Mouse (Mus musculus): ENCODE data around the gene Arhgap9. TPM values are rescaled to one million over a fixed set of nuclear protein-coding genes. Genes with fewer than 3 reads are reported as not detected.
A peak's percentile ranks its signal among the peaks of the same experiment; 100 is the strongest.

Arhgap9 gene
- polyA plus RNA-seq, 1 experiment from 2014 or later, result 5.5 TPM

- peak overlapping the region; percentile 94 for H3K27ac ChIP-seq (ENCODE audit: low read length)
- peaks cover 7% of the 10 kb centered on the region for H3K27me3 ChIP-seq (ENCODE audit: control insufficient read depth, insufficient read depth, low read depth, low read length)
- H3K36me3 ChIP-seq (ENCODE audit: control insufficient read depth, insufficient read depth, low read length), result peaks cover 3% of the 10 kb centered on the region; the same call in 1 of the 2 replicates
- H3K4me1 ChIP-seq (replicated peaks; ENCODE audit: control insufficient read depth, insufficient read depth, low read length), result peaks cover 14% of the 10 kb centered on the region
- peak overlapping the region; percentile 66 for H3K9ac ChIP-seq (ENCODE audit: low read length)
- WGBS, result under 1% methylated on average over 31 of the region's 31 CpGs
- peak overlapping the region; percentile 97 for H3K4me2 ChIP-seq (ENCODE audit: low read depth, low read length)
- H3K4me3 ChIP-seq (ENCODE audit: low read length), result peak overlapping the region; percentile 62
- peak; percentile 72 for ATAC-seq (ENCODE audit: low read depth)
- H3K9me3 ChIP-seq (ENCODE audit: control insufficient read depth, low read length), result no peaks in the 10 kb centered on the region
Measured at GRCm38 (mm10) chr10:127338930-127339682, 17.3 kb downstream of the Arhgap9 start.

GRCm38 (mm10) chr10:127339683-127340576, 18.2 kb downstream of the Arhgap9 start:
- peak overlapping the region; percentile 97 for H3K4me2 ChIP-seq (ENCODE audit: low read depth, low read length)
- H3K27ac ChIP-seq (ENCODE audit: low read length), result peak overlapping the region; percentile 94
- ATAC-seq (ENCODE audit: low read depth), result peak; percentile 77
- peaks cover 14% of the 10 kb centered on the region for H3K4me1 ChIP-seq (replicated peaks; ENCODE audit: control insufficient read depth, insufficient read depth, low read length)
- H3K4me3 ChIP-seq (ENCODE audit: low read length), result peak overlapping the region; percentile 62
- under 1% methylated on average over 40 of the region's 42 CpGs for WGBS
- peak overlapping the region; percentile 66 for H3K9ac ChIP-seq (ENCODE audit: low read length)
- H3K9me3 ChIP-seq (ENCODE audit: control insufficient read depth, low read length), result no peaks in the 10 kb centered on the region
- H3K27me3 ChIP-seq (ENCODE audit: control insufficient read depth, insufficient read depth, low read depth, low read length), result peaks cover 7% of the 10 kb centered on the region
- no peaks in the 10 kb centered on the region for H3K36me3 ChIP-seq (ENCODE audit: control insufficient read depth, insufficient read depth, low read length)

- Histone ChIP-seq H3K9me3 (ENCODE audit: control insufficient read depth, low read length) (no peaks in the 10 kb centered on the region), H3K4me2 (ENCODE audit: low read depth, low read length) (peak overlapping the region; percentile 97), H3K27ac (ENCODE audit: low read length) (peak overlapping the region; percentile 94), H3K4me3 (ENCODE audit: low read length) (peak overlapping the region; percentile 62), H3K4me1 (replicated peaks; ENCODE audit: control insufficient read depth, insufficient read depth, low read length) (peaks cover 14% of the 10 kb centered on the region), H3K27me3 (ENCODE audit: control insufficient read depth, insufficient read depth, low read depth, low read length) (peaks cover 7% of the 10 kb centered on the region), H3K36me3 (ENCODE audit: control insufficient read depth, insufficient read depth, low read length) (no peaks in the 10 kb centered on the region), H3K9ac (ENCODE audit: low read length) (peak overlapping the region; percentile 66)
- peak; percentile 10; the same call in 1 of the 2 replicates for ATAC-seq (ENCODE audit: low read depth)
- under 1% methylated on average over 27 of the region's 27 CpGs for WGBS
Measured at GRCm38 (mm10) chr10:127340577-127341359, 19.0 kb downstream of the Arhgap9 start.

GRCm38 (mm10) chr10:127341360-127341690, 19.6 kb downstream of the Arhgap9 start:
- H3K4me1 ChIP-seq (replicated peaks; ENCODE audit: control insufficient read depth, insufficient read depth, low read length), result peaks cover 14% of the 10 kb centered on the region
- peak; percentile 1; the same call in 1 of the 2 replicates for ATAC-seq (ENCODE audit: low read depth)
- peaks cover 7% of the 10 kb centered on the region for H3K27me3 ChIP-seq (ENCODE audit: control insufficient read depth, insufficient read depth, low read depth, low read length)
- peak overlapping the region; percentile 94 for H3K27ac ChIP-seq (ENCODE audit: low read length)
- H3K9ac ChIP-seq (ENCODE audit: low read length), result peak overlapping the region; percentile 66
- peak overlapping the region; percentile 97 for H3K4me2 ChIP-seq (ENCODE audit: low read depth, low read length)
- H3K4me3 ChIP-seq (ENCODE audit: low read length), result peak overlapping the region; percentile 62
- no peaks in the 10 kb centered on the region for H3K36me3 ChIP-seq (ENCODE audit: control insufficient read depth, insufficient read depth, low read length)
- H3K9me3 ChIP-seq (ENCODE audit: control insufficient read depth, low read length), result no peaks in the 10 kb centered on the region
- 0% methylated on average over 9 of the region's 11 CpGs for WGBS

- peak within 1 kb of the TSS; percentile 94 for H3K27ac ChIP-seq (ENCODE audit: low read length)
- peak; percentile 41 for ATAC-seq (ENCODE audit: low read depth)
- H3K36me3 ChIP-seq (ENCODE audit: control insufficient read depth, insufficient read depth, low read length), result no peaks in the 10 kb centered on the region
- under 1% methylated on average over 27 of the region's 29 CpGs for WGBS
- H3K4me3 ChIP-seq (ENCODE audit: low read length), result peak within 1 kb of the TSS; percentile 62
- peaks cover 7% of the 10 kb centered on the region for H3K27me3 ChIP-seq (ENCODE audit: control insufficient read depth, insufficient read depth, low read depth, low read length)
- H3K9me3 ChIP-seq (ENCODE audit: control insufficient read depth, low read length), result no peaks in the 10 kb centered on the region
- H3K4me2 ChIP-seq (ENCODE audit: low read depth, low read length), result peak within 1 kb of the TSS; percentile 97
- H3K9ac ChIP-seq (ENCODE audit: low read length), result peak within 1 kb of the TSS; percentile 66
- H3K4me1 ChIP-seq (replicated peaks; ENCODE audit: control insufficient read depth, insufficient read depth, low read length), result peaks cover 14% of the 10 kb centered on the region
Measured at GRCm38 (mm10) chr10:127341891-127342639, 20.3 kb downstream of the Arhgap9 start, which contains the start of gene Gli1. Gene Gli1, minus strand, starts transcription at chr10:127341974.

- Histone ChIP-seq H3K4me2 (ENCODE audit: low read depth, low read length) (no peak overlapping the region), H3K27me3 (ENCODE audit: control insufficient read depth, insufficient read depth, low read depth, low read length) (peaks cover 7% of the 10 kb centered on the region), H3K9me3 (ENCODE audit: control insufficient read depth, low read length) (no peaks in the 10 kb centered on the region), H3K36me3 (ENCODE audit: control insufficient read depth, insufficient read depth, low read length) (no peaks in the 10 kb centered on the region), H3K4me3 (ENCODE audit: low read length) (no peak overlapping the region), H3K27ac (ENCODE audit: low read length) (no peak overlapping the region), H3K4me1 (replicated peaks; ENCODE audit: control insufficient read depth, insufficient read depth, low read length) (peaks cover 14% of the 10 kb centered on the region), H3K9ac (ENCODE audit: low read length) (no peak overlapping the region)
- ATAC-seq (ENCODE audit: low read depth), result no peak
- 67% methylated on average over 3 of the region's 3 CpGs for WGBS
Measured at GRCm38 (mm10) chr10:127343029-127343428, 21.3 kb downstream of the Arhgap9 start.

GRCm38 (mm10) chr10:127346173-127346572, 24.4 kb downstream of the Arhgap9 start:
- no peaks in the 10 kb centered on the region; the same call in 1 of the 2 replicates for H3K27me3 ChIP-seq (ENCODE audit: control insufficient read depth, insufficient read depth, low read depth, low read length)
- no peak overlapping the region for H3K4me3 ChIP-seq (ENCODE audit: low read length)
- no peak overlapping the region for H3K9ac ChIP-seq (ENCODE audit: low read length)
- WGBS, result 77% methylated on average over 3 of the region's 3 CpGs
- H3K36me3 ChIP-seq (ENCODE audit: control insufficient read depth, insufficient read depth, low read length), result no peaks in the 10 kb centered on the region
- no peaks in the 10 kb centered on the region for H3K9me3 ChIP-seq (ENCODE audit: control insufficient read depth, low read length)
- H3K4me2 ChIP-seq (ENCODE audit: low read depth, low read length), result no peak overlapping the region
- no peak overlapping the region for H3K27ac ChIP-seq (ENCODE audit: low read length)
- peaks cover 8% of the 10 kb centered on the region for H3K4me1 ChIP-seq (replicated peaks; ENCODE audit: control insufficient read depth, insufficient read depth, low read length)
- ATAC-seq (ENCODE audit: low read depth), result no peak

GRCm38 (mm10) chr10:127348957-127349356, 27.2 kb downstream of the Arhgap9 start:
- Histone ChIP-seq H3K4me2 (ENCODE audit: low read depth, low read length) (no peak overlapping the region), H3K4me1 (replicated peaks; ENCODE audit: control insufficient read depth, insufficient read depth, low read length) (peaks cover 2% of the 10 kb centered on the region; the same call in 1 of the 2 replicates), H3K27ac (ENCODE audit: low read length) (no peak overlapping the region), H3K9ac (ENCODE audit: low read length) (no peak overlapping the region), H3K9me3 (ENCODE audit: control insufficient read depth, low read length) (no peaks in the 10 kb centered on the region), H3K4me3 (ENCODE audit: low read length) (no peak overlapping the region), H3K27me3 (ENCODE audit: control insufficient read depth, insufficient read depth, low read depth, low read length) (no peaks in the 10 kb centered on the region; the same call in 1 of the 2 replicates), H3K36me3 (ENCODE audit: control insufficient read depth, insufficient read depth, low read length) (no peaks in the 10 kb centered on the region)
- ATAC-seq (ENCODE audit: low read depth), result no peak
- 65% methylated on average over 4 of the region's 4 CpGs for WGBS
